Mouse (Mus musculus) heart, postnatal 14 days (tissue): ENCODE measurements around the gene a. TPM values are rescaled to one million over a fixed set of nuclear protein-coding genes. Genes with fewer than 3 reads are reported as not detected.

Experiments
- DNase-seq, 2 experiments: peaks; one replicate each; pipeline ENCODE4 v3.0.0; 2021 to 2022
- intact Hi-C: fragments of 180-260 bp; cut with DNase I; formaldehyde crosslinking; loops from one replicate; pipeline ENCODE4 v1.15.1; 2025
- long read RNA-seq, 2 experiments: library from polyadenylated mRNA; stranded (forward); transcript quantifications; one replicate each; pipeline ENCODE4 v2.0.0; 2021
- total RNA-seq, 2 experiments: library from RNA; stranded (reverse); gene quantifications; 2 replicates each; pipeline ENCODE4 v1.2.3; 2021

a gene
- not detected for total RNA-seq
- long read RNA-seq, experiment 1, partial matches to known transcripts: 0 of 1 reads
- long read RNA-seq, experiment 1, other reads (novel, unspliced or antisense): 1 of 1 reads
- long read RNA-seq, experiment 2, partial matches to known transcripts: 0 of 1 reads
- long read RNA-seq, experiment 2, other reads (novel, unspliced or antisense): 1 of 1 reads

DNA sequence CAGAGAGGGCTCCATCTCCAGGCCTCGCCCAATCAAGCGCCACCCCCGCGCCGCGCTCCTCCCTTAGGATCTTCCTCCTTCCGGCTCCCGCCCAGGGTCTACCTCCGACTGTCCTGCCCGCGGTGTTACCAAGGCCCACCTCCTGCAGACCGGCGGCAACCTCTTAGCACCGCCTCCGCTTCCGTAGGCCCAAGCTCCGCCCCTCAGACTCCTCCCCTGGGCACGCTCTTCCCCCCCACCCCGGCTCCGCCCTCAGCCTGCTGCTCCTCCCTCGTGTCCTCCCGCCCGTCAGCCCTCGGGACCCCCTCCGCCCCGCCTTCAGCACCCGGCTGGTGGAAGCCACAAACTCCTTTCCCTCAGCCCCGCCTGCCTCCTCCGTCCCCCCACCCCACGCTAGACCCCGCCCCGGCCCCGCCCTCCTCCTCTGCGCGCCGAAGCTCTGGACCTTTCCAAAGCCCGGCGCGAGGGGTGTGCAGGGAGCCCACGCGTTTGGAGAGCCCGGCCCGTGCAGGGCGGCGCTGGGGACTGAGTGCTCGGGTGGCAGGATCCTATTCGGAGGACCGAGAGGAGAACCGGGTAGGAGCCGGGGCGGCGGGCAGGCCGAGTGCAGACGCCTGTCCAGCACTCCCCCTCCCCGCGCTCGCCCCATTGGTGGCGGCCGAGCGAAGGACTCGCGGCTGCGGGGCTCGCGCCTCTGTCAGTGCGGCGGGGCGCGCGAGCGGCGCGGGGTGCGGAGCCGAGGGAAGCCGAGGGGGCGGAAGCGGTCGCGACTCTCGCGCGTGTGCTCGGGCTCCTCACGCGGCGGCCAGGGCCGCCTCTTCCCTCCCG lies at the start of gene a, which contains the start of gene Raly:
a (plus strand) TSS at position 747 of the 828 bp plus-strand sequence.
Raly (plus strand) TSS at position 441 of the 828 bp plus-strand sequence.
- peak; percentile 96 to 97 for DNase-seq
- intact Hi-C loops: loop anchor here (2.0 to 5.0 kb wide), 4 partner anchors 16 to 134 kb away; no protein-coding TSS in a partner anchor

DNA sequence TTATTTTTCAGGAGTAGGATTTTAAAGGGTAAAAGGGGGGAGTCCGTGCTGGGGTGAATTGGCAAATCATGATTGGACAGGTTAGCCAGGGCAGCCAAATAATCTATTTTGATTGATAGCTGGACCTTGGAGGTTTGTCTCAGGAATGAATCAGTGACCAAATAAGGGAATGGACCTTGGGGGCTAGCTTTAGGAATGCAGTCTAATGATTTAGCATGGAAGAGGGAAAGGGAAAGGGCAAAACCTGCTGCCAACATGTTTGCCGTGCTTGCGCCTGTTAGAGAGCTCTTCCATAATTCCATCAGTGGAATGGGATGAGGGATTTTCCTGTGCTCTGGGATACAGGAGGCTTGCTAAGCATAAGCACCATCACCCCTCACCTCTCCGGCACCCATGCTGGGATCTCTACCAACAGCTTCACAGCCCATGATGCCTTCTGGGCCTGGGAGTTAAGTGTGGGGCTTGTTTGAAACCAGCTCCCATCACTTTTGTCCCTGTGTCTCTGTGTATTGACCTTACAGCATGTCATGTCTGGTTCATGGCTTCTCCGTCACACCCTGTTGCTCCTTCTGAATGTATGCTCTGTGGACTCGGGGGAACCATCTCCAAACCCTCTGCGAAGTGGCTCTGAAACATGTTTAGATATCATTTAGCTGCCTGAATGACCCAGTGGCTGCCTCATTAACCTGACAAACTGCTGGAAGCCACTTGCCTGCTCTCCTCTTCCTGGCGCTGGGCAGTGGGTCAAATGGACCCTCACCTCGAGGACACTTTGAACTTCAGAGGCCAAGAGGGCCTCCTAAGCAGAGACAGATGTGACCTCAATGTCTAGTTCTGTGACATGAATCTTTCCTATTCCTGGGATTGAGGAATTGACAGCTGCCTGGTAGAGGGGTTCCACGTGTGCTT lies 48.0 kb upstream of the a start:
- intact Hi-C loops: no loop called here
- DNase-seq: no peak

DNA sequence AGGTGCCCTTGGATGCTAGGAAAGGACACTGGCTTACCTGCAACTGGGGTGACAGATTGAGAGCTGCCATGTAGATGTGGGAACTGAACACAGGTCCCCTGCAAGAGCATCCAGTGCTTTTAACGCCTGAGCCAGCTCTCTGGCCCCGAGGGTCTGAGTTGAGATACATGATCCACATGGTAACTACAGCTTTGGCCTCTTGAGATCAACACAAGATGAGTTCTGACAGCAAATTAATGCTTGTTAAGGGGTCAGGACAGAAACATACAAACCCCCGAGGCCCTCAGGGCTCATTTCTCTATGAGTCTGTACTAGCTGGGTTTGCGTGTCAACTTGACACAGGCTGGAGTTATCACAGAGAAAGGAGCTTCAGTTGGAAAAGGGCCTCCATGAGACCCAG lies 47.3 kb upstream of the a start:
- DNase-seq: no peak
- intact Hi-C loops: no loop called here

DNA sequence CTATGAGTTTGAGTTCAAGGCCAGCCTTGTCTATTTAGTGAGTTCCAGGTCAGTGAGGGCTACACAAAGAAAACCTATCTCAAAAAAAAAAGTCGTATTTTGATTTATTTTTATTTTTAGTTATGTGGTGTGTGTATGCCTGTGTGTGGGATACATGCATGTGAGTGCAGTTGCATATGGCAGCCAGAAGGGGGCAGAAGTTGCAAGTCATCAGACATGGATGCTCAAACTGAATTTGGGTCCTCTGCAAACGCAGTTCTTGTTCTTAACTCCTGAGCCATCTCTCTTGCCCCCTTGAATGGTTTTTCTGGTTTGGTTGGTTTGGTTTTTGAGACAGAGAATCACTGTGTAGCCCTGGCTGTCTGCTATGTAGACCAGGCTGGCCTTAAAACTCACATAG lies 42.8 kb upstream of the a start:
- intact Hi-C loops: no loop called here
- no peak for DNase-seq

DNA sequence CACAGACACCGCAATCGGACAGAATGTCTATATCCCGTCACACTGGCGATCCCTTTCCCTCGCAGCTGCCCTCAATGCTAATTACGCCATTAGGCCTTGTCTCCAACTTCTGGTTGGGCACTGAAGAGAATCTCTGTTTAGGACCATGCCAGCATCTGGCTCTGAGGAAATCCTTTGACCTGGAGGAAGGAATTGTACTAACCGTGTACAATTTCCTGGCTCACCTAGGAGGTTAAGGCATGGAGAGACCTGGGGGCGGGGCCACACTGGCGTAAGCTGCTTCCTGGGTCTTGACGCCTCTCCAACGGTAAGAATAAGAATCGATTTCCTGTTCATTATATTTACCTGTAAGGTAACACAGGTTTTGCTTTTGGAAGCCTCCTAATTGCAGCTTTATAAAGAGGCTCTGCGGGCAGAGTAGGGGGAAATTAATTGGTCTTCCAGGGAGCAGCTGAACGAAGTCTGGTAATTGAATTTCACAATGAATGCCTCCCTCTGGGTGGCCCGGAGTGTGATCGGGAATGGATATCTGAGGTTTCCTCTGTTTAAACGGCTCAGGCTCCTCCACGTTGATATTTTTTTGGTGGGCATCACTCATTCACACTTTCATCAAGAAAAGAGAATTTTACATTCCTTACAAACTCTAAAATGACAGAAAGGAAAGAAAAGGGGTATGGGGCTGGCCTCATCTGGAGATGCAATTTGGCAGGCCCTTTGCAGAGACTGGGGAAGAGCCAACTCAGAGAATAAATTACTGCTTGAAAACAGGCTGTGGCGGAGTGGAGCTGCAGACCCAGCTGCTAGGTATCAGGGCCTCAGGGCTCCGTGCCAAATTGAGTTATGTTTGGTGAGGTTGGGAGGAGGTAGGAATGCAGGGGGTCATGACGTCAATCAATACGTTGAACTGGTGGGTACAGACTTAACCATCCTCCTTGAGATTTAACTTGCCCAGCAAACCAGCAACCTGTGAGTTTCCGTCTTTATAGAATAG lies 41.9 kb upstream of the a start:
- intact Hi-C loops: no loop called here
- DNase-seq: peak; percentile 10 to 21

DNA sequence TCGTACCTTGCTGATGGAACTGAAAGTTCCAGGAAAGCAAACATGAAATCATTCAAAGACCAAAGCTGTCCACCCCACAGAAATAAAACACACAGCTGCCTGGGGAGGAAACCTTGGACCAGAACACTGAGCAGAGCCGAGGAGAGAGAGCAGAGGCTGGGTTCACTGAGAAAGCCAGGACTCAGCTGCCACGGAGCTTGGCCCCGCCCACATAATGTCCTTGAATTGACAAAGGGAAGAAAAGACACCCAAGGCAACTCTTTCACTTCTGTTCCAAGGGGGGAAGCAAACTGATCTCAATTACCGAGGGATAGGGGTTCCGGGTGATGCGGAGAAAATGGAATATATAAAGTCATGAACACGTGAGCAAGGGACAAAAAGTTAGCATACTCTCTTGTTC lies 39.3 kb upstream of the a start:
- DNase-seq: peak in 1 of 2 experiments; percentile 22
- intact Hi-C loops: no loop called here

DNA sequence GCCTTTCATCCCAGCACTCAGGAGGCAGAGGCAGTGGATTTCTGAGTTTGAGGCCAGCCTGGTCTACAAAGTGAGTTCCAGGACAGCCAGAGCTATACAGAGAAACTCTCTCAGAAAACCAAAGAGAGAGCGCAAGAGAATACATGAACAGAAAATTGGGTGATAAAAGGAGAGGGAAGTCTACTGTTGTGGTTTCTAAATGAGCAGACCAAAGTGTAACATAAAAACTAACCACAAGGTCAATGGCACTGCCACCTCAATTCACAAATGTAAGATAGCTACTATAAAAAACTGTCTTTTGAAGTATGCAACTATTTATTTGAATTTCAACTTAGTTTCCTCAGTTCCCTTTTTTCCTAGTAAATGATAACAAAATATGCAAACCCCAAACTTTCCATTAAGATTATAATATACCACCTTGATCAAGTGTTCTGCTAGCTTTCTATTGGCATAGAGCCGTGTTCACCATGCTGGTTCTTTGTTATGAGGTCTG lies 37.1 kb upstream of the a start:
- DNase-seq: no peak
- intact Hi-C loops: no loop called here

DNA sequence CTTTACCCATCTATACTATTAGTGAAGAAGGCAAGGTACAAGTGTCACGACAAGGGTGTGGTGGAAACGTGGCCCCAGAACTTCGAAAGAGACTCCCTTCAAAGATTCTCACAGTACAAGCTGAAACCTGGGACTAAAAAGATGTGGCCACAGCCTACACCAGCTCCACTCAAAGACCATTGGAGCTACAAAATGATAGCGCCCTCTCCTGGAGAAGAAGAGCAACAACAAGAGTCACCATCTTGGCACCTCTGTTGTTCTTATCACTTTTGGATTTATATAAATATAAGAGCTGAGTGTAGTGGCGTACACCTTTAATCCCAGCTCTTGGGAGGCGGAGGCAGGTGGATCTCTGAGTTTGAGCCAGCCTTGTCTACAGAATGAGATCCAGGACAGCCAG lies 35.4 kb upstream of the a start:
- intact Hi-C loops: no loop called here
- DNase-seq: no peak

DNA sequence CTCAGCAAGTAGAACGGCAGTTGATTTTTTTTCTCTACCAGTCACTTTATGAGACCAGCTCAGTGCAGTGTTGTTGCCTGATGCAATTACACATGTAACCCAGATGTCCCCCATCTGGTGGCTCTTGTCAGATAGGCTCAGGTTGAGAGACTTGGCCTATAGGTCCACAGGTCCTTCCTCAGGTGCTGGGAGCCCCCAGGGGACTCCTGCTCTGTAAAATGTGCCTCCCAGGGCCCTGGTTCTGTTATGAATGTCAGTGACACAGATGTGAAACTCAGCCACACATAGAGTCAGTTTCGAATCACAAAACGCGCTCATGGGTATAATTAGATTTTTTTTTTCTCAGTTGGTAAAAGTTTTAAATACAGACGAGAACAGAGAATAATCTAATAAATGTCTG lies 33.5 kb upstream of the a start:
- intact Hi-C loops: no loop called here
- DNase-seq: no peak

DNA sequence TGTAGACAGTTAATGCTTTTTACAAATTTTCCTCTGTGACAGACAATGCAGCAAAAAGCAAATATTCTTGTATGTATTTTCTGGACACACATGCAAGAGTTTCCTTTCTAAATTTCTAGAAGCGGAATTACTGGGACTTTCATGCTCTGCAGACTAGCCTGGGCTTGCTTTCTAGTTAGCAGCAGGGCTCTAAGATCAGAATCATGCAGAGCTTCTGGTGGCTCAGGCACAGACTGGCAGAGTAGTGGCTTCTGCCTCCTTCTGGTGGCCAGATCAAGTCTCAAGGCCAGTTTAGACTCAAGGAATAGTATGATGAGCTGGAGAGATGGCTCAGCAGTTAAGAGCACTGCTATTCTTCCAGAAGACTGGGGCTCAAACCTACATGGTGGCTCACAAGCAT lies 32.7 kb upstream of the a start:
- intact Hi-C loops: no loop called here
- no peak for DNase-seq

DNA sequence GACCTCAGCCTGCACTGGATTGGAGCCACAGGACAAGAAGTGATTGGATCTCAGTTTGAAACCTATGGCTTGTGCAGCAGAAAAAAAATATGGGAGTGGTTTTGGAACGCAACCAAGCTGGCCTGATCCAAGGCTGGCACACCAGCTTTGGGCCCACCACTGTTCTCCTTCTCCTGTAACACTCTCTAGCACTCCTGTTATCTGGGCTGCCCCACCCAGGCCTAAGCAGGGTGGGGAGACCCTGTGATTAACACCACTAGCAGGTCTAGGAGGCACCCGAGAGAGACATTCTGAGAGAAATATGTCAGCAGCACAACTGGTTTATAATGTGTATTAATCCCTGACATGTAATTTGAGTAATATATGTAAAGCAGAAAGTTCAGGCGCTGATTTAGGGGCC lies 28.0 kb upstream of the a start:
- no peak for DNase-seq
- intact Hi-C loops: no loop called here

DNA sequence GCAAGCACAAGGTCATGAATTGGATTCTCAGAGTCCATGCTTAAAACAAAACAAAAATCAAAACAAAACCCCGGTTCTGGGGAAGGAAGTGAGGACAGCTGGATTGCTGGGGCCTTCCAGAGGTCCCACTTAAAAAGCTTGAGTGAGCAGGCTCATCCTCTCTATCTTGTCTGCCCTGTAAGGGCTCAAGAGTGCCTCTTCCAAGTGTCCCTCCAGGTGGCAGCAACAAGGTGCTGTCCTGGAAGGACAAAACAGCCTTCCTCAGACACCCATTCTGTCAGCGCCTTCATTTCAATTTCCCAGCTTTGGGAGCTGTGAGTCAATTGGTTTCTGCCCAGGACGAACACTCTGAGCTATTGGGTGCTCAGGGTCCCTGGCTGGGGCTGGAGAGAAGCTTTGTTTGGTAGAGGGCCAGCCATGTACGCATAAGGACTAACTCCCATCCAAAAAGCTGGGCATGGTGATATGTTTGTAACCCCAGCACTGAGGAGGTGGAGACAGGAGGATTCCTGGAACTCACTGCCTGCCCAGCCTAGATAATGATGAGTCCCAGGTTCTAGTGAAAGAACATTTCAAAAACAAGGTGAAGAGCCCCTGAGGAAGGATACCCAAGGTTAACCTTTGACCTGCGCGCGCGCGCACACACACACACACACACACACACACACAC lies 26.2 kb upstream of the a start:
- intact Hi-C loops: no loop called here
- DNase-seq: no peak

DNA sequence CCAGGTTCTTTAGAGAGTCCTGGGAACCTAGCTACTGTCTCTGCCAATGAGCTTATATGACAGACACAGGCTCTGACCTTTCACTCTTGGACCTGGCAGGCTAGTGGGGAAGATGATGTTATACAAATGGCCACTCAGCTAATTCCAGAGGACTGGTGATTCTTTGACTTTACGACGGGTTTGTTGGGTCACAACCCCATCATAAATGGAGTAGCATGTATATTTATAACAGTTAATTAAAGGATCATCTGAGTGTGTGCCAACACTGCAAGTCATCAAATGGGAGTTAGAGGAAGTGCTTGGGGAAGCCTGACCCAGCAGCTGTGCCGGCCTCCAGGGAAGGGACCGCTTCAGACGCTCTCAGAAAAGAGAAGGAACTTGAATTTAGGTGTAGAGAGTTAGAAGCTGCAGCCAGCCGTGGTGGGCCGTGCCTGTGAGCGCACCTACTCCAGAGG lies 25.6 kb upstream of the a start:
- DNase-seq: no peak
- intact Hi-C loops: no loop called here

DNA sequence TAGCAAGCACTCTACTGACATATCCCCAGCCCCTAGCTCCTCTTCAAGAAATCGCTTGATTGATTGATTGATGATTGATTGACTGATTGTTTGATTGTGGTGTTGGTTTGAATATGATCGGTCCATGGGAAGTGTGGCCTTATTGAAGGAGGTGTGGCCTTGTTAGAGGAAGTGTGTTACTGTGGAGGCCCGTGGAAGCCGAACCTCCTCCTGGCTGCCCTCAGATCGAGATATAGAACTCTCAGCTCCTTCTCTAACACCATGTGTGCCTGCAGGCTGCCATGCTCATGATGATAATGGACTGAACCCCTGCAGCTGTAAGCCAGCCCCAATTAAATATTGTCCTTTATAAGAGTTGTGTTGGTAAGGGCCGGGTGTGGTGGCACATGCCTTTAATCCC lies 24.2 kb upstream of the a start:
- DNase-seq: no peak
- intact Hi-C loops: no loop called here

DNA sequence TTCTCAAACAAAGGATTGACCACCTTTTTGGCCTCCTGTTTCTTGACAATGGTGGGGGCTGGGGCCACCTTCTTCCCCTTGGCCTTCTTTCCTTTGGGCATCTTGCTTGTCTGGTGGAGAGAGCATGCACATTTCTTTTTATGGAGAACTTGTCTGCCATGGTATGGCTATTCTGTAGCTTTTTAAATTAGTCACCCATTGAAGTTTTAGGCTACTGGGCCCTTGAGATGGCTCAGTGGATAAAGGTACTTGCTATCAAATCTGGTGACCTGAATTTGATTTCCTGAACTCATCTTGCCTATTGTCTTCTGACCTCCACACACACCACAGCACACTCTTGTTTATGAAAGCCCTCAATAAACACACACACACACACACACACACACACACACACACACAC lies 21.3 kb upstream of the a start, which contains the start of gene Gm14214:
Gm14214 (minus strand) TSS at position 101 of the 400 bp plus-strand sequence.
- DNase-seq: no peak
- intact Hi-C loops: no loop called here

DNA sequence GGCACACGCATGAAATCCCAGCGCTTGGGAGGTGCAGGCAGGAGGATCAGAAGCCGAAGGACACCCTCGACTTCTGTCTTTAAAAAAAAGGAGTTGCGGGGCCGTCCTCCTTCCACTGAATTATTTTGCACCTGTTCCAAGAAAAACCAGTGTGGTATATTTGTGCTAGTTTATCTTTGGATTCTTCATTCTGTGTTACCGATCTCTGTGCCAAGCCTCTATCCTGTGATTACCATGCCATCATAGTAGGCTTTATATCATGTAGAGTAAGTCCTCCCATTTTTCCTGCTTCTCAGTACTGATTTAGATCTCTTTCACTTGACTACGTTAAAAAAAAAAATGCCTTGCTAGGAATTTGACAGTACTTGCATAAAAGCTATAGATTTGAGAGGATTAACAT lies 19.6 kb upstream of the a start:
- no peak for DNase-seq
- intact Hi-C loops: no loop called here

DNA sequence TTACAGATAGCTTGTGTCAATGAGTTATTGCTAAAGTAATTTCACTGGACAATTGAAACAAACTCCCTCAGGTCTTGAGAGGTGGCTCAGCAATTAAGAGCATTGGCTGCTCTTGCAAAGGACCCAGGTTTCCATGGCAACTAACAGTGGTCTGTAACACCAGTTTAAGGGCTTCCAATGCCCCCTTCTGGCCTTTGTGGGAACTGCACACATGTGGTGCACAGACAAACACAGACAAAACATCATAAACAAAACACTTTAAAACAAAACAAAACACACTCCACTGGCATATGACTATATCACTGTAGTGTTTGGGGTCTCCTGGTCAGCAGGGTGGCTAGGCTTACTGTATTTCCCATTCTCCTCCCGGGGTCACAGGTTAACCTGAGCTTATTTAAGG lies 17.2 kb upstream of the a start:
- intact Hi-C loops: no loop called here
- no peak for DNase-seq

DNA sequence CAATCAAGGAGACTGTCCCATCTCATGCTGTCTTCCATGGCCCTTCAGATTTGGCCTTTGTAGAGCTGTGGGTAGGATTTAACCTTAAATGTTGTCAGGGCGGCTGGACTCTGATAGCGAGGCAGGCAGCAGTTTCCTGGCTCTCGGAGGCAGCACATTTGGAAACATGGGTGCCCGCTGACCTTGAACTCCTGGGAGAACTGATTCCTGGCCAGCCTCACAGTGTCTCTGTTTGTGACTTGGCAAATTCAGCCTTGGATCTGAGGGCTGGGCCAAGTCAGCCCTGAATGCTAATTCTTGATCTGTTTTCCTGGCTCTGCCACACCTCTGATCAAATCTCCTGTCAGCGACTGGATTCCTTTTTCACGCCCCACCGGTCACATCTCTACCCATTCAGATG lies 14.7 kb upstream of the a start:
- intact Hi-C loops: no loop called here

DNA sequence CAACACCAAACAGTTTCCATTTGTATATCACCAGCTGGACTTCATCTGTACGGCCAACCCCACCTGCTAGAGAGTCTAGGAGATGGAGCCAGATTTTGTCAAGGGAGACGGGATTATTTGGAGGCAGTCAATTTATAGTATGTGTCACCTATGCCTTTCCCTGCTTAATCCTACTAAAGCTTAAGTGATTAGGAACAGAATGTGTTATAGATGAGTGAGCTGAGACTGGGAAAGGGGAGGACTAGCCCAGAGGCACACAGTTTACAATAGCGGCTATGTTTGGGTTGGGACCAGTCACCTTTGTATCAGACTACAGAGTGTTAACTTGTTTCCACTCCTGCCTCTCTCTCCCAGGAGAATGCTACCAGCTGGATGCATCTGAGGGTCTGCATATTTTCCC lies 11.6 kb upstream of the a start:
- intact Hi-C loops: no loop called here
- DNase-seq: no peak

More for the DNA sequence above, 14.7 kb upstream of the a start:
- DNase-seq: no peak
